Mouse (Mus musculus) left cerebral cortex, postnatal 36 days (tissue): ENCODE measurements around the gene Cdhr4. TPM values are rescaled to one million over a fixed set of nuclear protein-coding genes. Genes with fewer than 3 reads are reported as not detected.

Experiments used
- DNase-seq, 2 experiments: peaks; one replicate each; pipeline ENCODE4 v3.0.0; 2021 to 2022; ENCODE audit warnings: low spot score in 2 of 2, mixed read lengths in 1 of 2
- intact Hi-C: fragments of 180-260 bp; cut with DNase I; formaldehyde crosslinking; loops from one replicate; pipeline ENCODE4 v1.15.1; 2025
- total RNA-seq, 2 experiments: library from RNA; stranded (reverse); gene quantifications; 2 replicates each; pipeline ENCODE4 v1.2.3; 2021

Cdhr4 gene
- total RNA-seq, 2 experiments from 2014 or later: 0.79 to 1.4 TPM

DNA sequence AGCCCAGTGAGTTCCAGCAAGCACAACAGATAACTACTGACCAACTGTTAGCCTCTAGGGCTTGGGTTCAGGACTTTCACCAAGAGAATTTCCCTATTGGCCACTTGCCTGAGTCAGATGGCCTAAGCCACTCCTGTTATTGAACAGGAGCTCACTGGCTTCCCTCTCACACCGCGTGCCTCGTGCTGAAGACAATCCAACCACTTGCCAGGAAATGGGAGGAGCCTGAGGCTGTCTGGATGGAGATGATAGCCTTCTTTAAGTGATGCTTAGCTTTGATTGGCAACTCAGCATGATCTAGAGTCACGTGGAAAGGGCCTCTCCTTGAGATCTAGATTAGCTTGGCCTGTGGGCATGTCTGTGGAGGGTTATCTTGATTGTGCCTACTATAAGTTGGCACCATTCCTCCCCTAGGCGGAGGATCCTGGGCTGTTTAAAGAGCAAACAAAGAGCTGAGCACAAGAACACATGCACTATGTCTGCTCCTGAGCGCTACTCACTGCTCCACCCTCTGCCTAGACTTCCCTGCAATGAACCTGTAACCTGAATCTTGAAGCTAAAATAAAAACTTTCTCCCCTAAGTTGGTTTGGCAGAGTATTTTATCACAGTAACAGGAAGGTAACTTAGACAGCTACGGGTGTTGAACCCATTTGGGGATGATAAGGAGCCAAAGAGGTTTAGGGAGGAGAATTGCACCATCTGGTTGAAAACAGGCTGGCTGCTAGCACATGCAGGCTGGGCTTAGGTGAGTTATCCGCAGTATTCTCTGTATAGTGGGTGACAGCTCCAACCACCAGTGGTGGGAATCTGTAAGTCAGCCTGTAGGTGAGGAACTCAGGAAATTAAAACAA, 20.4 kb upstream of the Cdhr4 start:
- intact Hi-C loops: no loop called here
- no peak for DNase-seq

DNA sequence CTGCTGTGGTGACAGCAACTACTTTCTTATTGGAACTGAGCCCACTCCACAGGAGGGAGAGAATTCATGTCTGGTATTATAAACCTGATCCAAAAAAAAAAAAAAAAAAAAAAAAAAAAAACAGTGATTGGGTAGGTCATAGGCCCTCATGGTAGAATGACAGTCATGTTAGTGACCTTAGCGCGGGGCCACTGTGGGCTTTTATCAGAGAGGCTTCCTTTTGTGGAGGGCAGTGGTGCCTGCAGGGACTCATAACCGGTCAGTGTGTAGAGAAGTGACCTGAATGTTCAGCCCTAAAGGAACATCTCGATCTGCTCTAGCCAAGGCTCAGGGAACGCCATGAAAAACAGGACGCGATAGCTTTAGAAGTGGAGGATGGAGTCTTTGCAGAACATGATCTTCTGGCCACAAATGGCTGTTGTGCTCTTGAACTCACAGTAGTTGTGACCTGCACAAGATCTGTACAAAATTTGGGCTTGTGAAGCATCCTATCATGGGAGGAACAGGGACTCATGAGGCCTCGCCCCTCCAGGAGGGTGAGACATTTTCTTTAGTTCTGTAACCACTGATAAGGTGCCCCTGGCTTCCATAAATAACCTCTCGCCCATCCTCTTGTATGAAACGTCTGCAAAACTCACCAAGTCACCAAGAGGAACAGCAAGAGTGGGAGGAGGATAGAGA, 17.7 kb upstream of the Cdhr4 start:
- no peak for DNase-seq
- intact Hi-C loops: no loop called here

DNA sequence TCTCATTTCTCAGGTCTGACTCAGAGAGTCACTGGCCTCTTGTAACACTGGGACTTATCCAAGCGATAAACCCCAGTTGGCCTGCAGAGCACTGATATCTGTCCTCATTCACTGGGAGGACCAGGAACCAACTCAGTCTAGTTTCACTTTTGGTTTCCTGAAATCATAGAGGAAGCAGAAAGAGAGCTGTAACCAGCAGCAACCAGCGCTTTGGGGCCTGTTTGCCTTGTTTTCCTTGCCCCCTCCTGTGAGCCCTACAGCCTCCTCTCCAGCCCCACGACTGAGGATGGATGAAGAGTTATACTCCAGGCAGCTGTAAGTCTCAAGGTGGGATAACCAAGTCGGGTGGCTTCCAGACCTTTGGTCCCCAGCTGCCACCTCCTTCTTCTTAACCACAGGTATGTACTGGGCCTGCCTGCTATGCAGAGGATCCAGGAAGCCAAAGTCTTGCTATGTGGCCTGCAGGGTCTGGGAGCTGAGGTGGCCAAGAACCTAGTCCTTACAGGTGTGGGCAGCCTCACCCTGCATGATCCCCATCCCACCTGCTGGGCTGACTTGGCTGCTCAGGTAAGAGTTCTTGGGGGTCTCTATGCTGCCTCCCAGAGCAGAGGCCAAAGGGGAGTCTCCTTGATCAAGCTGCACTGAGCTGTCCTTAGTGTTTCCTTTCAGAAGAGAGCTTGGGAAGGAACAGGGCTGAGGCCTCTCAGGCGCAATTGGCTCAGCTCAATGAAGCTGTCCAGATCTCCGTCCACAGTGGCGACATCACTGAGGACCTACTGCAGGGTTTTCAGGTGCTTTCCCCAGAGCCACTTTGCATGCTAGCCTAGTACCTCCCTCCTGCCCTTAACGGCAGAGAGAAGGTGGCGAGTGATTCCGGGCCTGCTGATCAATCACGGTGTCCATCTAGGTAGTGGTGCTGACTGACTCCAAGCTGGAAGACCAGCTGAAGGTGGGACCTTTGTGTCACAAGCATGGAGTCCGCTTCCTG, 16.6 kb upstream of the Cdhr4 start, which contains the start of gene Uba7:
Gene Uba7, plus strand, starts transcription at position 107 of the 988 bp plus-strand sequence.
- intact Hi-C loops: no loop called here
- no peak for DNase-seq

GRCm38 (mm10) chr9:107978815-107979214, 13.5 kb upstream of the Cdhr4 start:
- no peak for DNase-seq
- intact Hi-C loops: no loop called here

GRCm38 (mm10) chr9:107981684-107982605, 10.4 kb upstream of the Cdhr4 start:
- peak; percentile 47 to 53 for DNase-seq
- intact Hi-C loops: no loop called here

DNA sequence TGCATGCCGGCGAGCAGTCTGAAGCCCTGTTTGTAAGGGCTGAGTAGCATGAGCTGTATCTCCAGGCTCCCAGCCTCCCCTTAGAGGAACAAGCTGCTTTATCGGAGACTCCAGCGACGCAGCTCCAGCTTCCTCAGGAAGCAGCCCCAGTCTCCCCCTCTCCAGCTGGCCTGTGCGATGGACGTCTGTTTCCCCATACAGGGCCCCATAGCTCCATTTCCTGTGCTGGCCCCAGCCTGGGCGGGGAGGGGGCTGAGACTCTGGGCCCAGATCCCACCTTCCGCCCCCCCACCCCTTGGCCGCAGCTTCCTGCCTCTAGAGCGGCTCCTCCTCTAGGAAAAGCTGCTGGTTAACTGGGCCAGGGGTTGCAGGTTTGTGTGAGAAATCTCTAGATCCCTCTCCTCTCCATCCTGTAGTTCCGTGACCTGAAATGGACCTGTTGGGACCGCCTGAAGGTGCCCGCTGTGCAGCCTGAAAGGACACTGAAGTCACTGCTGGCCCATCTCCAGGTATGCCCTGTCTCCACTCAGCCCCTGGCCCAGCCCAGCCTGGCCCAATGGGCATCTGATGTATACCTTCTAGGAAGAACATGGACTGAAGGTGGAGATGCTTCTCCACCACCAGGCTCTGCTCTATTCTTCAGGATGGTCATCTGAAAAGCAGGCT, 9.5 kb upstream of the Cdhr4 start, which contains the start of gene Gm20661:
Gene Gm20661, plus strand, starts transcription at position 378 of the 666 bp plus-strand sequence.
- peak in 1 of 2 experiments; percentile 35 for DNase-seq
- intact Hi-C loops: no loop called here

DNA sequence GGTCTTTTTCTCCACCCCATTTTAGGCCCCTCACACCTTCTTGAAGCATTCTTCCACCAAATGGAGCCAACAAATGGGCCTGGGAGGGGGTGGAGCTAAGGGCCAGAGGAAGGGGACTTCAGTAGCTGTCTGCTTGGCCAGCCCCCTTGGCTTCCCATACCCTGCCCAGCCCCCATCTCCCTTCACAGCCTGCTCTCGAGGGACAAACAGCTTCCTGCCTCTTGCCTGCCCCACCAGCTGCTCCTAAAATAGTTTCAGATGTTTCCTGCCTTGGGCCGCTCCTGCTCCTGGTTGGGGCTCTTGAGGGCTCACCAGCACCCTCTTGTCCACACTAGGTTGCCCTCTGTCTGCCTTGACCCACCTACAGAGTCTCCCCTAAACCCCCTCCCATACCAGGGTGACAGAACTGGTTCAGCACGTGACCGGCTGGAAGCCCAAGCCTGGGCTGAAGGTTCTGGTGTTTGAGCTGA, 8.8 kb upstream of the Cdhr4 start:
- intact Hi-C loops: no loop called here
- DNase-seq: peak in 1 of 2 experiments; percentile 50

GRCm38 (mm10) chr9:107984052-107984753, 8.1 kb upstream of the Cdhr4 start:
- intact Hi-C loops: no loop called here
- no peak for DNase-seq

- no peak for DNase-seq
- intact Hi-C loops: no loop called here
These were observed 7.6 kb upstream of the Cdhr4 start for GRCm38 (mm10) chr9:107984754-107985055.

- intact Hi-C loops: loop anchor here (1.0 kb wide), 1 partner anchor 22 kb away; no protein-coding TSS in a partner anchor
- peak; percentile 79 to 83 for DNase-seq
These were observed 6.9 kb upstream of the Cdhr4 start, which contains the start of gene Inka1 for GRCm38 (mm10) chr9:107985131-107986119. Inka1 (minus strand) TSS chr9:107985879.

GRCm38 (mm10) chr9:107986376-107986775, 5.9 kb upstream of the Cdhr4 start:
- intact Hi-C loops: loop anchor here (1.0 kb wide), 1 partner anchor 23 kb away; no protein-coding TSS in a partner anchor

GRCm38 (mm10) chr9:107987950-107988349, 4.3 kb upstream of the Cdhr4 start:
- intact Hi-C loops: no loop called here
- DNase-seq: no peak

More at GRCm38 (mm10) chr9:107986376-107986775, 5.9 kb upstream of the Cdhr4 start:
- peak; percentile 65 to 66 for DNase-seq

- no peak for DNase-seq
- intact Hi-C loops: no loop called here
These were observed 716 bp downstream of the Cdhr4 start for GRCm38 (mm10) chr9:107993013-107993412.

DNA sequence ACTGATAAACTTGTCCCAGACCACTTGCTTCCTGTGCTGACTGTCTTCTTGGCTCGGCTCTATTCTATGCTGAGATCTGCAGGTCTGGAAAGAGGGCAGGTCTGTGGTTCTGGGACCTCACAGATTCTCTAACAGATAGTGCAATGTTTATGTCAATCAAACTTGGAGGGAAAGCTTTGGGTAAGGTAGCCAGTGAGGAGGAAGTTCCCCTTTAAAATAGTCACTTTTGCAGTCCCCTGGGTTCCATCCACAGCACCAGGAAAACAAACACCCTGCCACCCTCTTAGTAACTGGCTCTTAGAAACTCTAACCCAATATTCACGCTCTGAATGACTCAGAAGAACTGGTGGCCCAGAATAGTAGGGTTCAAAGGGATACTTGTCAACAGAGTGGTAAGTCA, 2.2 kb downstream of the Cdhr4 start:
- intact Hi-C loops: no loop called here
- DNase-seq: no peak

GRCm38 (mm10) chr9:107995513-107995912, 3.2 kb downstream of the Cdhr4 start:
- intact Hi-C loops: no loop called here
- DNase-seq: no peak

- DNase-seq: no peak
- intact Hi-C loops: no loop called here
These were observed 3.8 kb downstream of the Cdhr4 start, which contains the start of gene Gm20662 for GRCm38 (mm10) chr9:107996049-107996448. Gm20662 (plus strand) TSS chr9:107996349.
